Mouse (Mus musculus) liver, postnatal 0 days (tissue): ENCODE results near the gene Hbb-bt. TPM values are rescaled to one million over a fixed set of nuclear protein-coding genes. Genes with fewer than 3 reads are reported as not detected.
"Not testable (repeated sequence)": the region's sequence is repeated elsewhere in the genome, so short reads cannot be mapped to it uniquely, and the experiment has no call there.

Source experiments
- ATAC-seq: fragments of 200-750 bp; cut with Nextera tagmentation; 2 replicates; pipeline ENCODE4 v1.8.0; 2017; ENCODE audit warnings: mild to moderate bottlenecking, moderate library complexity
- DNase-seq: peaks from one replicate; pipeline ENCODE4 v3.0.0-alpha.2; 2016
- H3K27ac ChIP-seq: fragments of 300-500 bp; sonication (generic); 2 replicates; pipeline ENCODE4 v1.5.1; 2014; ENCODE audit warnings: antibody characterized with exemption, moderate library complexity, mild to moderate bottlenecking, low read depth
- H3K27me3 ChIP-seq: fragments of 300-500 bp; sonication (generic); 2 replicates; pipeline ENCODE4 v1.6.1; 2014; ENCODE audit warnings: low read length, control low read depth, mixed read lengths; ENCODE audit not compliant: insufficient read depth
- H3K36me3 ChIP-seq: fragments of 300-500 bp; sonication (generic); replicated peaks from 2 replicates; pipeline ENCODE4 v1.6.1; 2014; ENCODE audit warnings: mild to moderate bottlenecking, control low read depth, low read length, moderate library complexity, mixed read lengths; ENCODE audit not compliant: insufficient read depth
- H3K4me1 ChIP-seq: fragments of 300-500 bp; sonication (generic); 2 replicates; pipeline ENCODE4 v1.6.1; 2014; ENCODE audit warnings: antibody characterized with exemption, mild to moderate bottlenecking, control low read depth; ENCODE audit not compliant: insufficient read depth
- H3K4me2 ChIP-seq: fragments of 300-500 bp; sonication (generic); 2 replicates; pipeline ENCODE4 v1.6.1; 2014; ENCODE audit warnings: low read depth, mild to moderate bottlenecking, low read length, moderate library complexity, mixed read lengths
- H3K4me3 ChIP-seq: fragments of 300-500 bp; sonication (generic); 2 replicates; pipeline ENCODE4 v1.5.1; 2014; ENCODE audit warnings: low read depth, low read length
- H3K9ac ChIP-seq: fragments of 300-500 bp; sonication (generic); replicated peaks from 2 replicates; pipeline ENCODE4 v1.6.1; 2014; ENCODE audit warnings: mild to moderate bottlenecking, moderate library complexity
- H3K9me3 ChIP-seq: fragments of 300-500 bp; sonication (generic); 2 replicates; pipeline ENCODE4 v1.6.1; 2016; ENCODE audit warnings: mild to moderate bottlenecking, control low read depth, low read length, mixed read lengths
- CTCF ChIP-seq: sonication (generic); IDR thresholded peaks from 2 replicates; pipeline ENCODE4 v1.5.1; 2016; ENCODE audit warnings: antibody characterized with exemption, low read depth
- EP300 ChIP-seq: IDR thresholded peaks from 2 replicates; pipeline ENCODE4 v1.6.1; 2016; ENCODE audit warnings: antibody characterized with exemption, low read depth, mild to moderate bottlenecking
- WGBS: fragments of 180-500 bp; shearing (Covaris S2); extraction: QIAGEN DNeasy Blood & Tissue Kit; methylation state at CpG from one replicate; pipeline ENCODE4 v1.1.7; 2014; ENCODE audit not compliant: insufficient replicate concordance; 5-methylcytosine and 5-hydroxymethylcytosine counted together
- polyA plus RNA-seq: library from polyadenylated mRNA; unstranded; fragments of >200 nt; fragmentation: Nextera tagmentation; extraction: Ambion mirVana; gene quantifications from 2 replicates; pipeline ENCODE4 v1.2.1, GENCODE M21; 2015

Hbb-bt gene
- polyA plus RNA-seq, 1 experiment from 2014 or later: 16,738 TPM

GRCm38 (mm10) chr7:103844525-103845325 lies 30.9 kb upstream of the Hbb-bt start:
- H3K27me3 ChIP-seq: no peaks in the 10 kb centered on the region
- no peak overlapping the region for H3K27ac ChIP-seq
- H3K4me2 ChIP-seq: no peak overlapping the region
- H3K9me3 ChIP-seq: no peaks in the 10 kb centered on the region
- DNase-seq: no peak
- H3K36me3 ChIP-seq: no peaks in the 10 kb centered on the region
- no peak overlapping the region for H3K4me3 ChIP-seq
- no peak overlapping the region for H3K9ac ChIP-seq
- 23% methylated on average over 2 of the region's 2 CpGs for WGBS
- TF ChIP-seq EP300: no peak
- TF ChIP-seq CTCF: no peak
- no peaks in the 10 kb centered on the region for H3K4me1 ChIP-seq
- 0 out of 2 replicates have a peak, but pooled peaks have one; percentile 17 for ATAC-seq

GRCm38 (mm10) chr7:103843034-103843433 lies 29.2 kb upstream of the Hbb-bt start, which contains the start of gene Hbb-bh1:
TSS of gene Hbb-bh1 (minus strand) at chr7:103843164.
- Histone ChIP-seq H3K9me3 (no peaks in the 10 kb centered on the region), H3K36me3 (no peaks in the 10 kb centered on the region), H3K9ac (no peak within 1 kb of the TSS), H3K4me2 (no peak within 1 kb of the TSS), H3K27me3 (no peaks in the 10 kb centered on the region), H3K27ac (no peak within 1 kb of the TSS), H3K4me3 (no peak within 1 kb of the TSS), H3K4me1 (no peaks in the 10 kb centered on the region)
- no peak for TF ChIP-seq CTCF
- TF ChIP-seq EP300: no peak
- 73% methylated on average over 2 of the region's 2 CpGs for WGBS
- ATAC-seq: no peak
- DNase-seq: no peak

- TF ChIP-seq CTCF (no peak), EP300 (no peak)
- WGBS: 75% methylated on average over 3 of the region's 3 CpGs
- Histone ChIP-seq H3K9ac (no peak within 1 kb of the TSS), H3K4me2 (no peak within 1 kb of the TSS), H3K4me3 (no peak within 1 kb of the TSS), H3K9me3 (no peaks in the 10 kb centered on the region), H3K36me3 (no peaks in the 10 kb centered on the region), H3K27me3 (no peaks in the 10 kb centered on the region), H3K4me1 (no peaks in the 10 kb centered on the region), H3K27ac (no peak within 1 kb of the TSS)
- ATAC-seq (no peak), DNase-seq (no peak)
These were observed 26.5 kb upstream of the Hbb-bt start, which contains the start of gene Hbb-bh2 for GRCm38 (mm10) chr7:103840268-103840667. TSS of gene Hbb-bh2 (minus strand) at chr7:103840520.

GRCm38 (mm10) chr7:103827808-103828207 lies 14.0 kb upstream of the Hbb-bt start, which contains the start of gene Hbb-bs:
TSS of gene Hbb-bs (minus strand) at chr7:103828096.
- ATAC-seq (peak; percentile 92), DNase-seq (peak; percentile 79)
- 0 out of 2 replicates have a peak, but pooled peaks cover 2% of the 10 kb centered on the region for H3K4me1 ChIP-seq
- peak within 1 kb of the TSS; percentile 96 for H3K27ac ChIP-seq
- H3K9ac ChIP-seq: peak within 1 kb of the TSS; percentile 41; the same call in 1 of the 2 replicates
- peak within 1 kb of the TSS; percentile 39 for H3K4me2 ChIP-seq
- TF ChIP-seq EP300: peak; percentile 96
- no peak for TF ChIP-seq CTCF
- H3K4me3 ChIP-seq: 0 out of 2 replicates have a peak within 1 kb of the TSS, but pooled peaks have one; percentile 30
- no peaks in the 10 kb centered on the region for H3K36me3 ChIP-seq
- 61% methylated on average over 4 of the region's 4 CpGs for WGBS
- no peaks in the 10 kb centered on the region for H3K27me3 ChIP-seq
- no peaks in the 10 kb centered on the region for H3K9me3 ChIP-seq

- H3K9ac ChIP-seq, H3K9me3 ChIP-seq, H3K4me2 ChIP-seq, ATAC-seq, H3K27me3 ChIP-seq, H3K36me3 ChIP-seq, H3K4me1 ChIP-seq, H3K4me3 ChIP-seq, H3K27ac ChIP-seq, DNase-seq: not testable (repeated sequence)
- WGBS: no CpG with 5 or more reads among the region's 2 CpGs
These were observed 13.3 kb upstream of the Hbb-bt start for GRCm38 (mm10) chr7:103827139-103827538.

GRCm38 (mm10) chr7:103826255-103826887 lies 12.6 kb upstream of the Hbb-bt start:
- DNase-seq: no peak
- Histone ChIP-seq H3K4me2 (no peak overlapping the region), H3K36me3 (no peaks in the 10 kb centered on the region), H3K4me1 (0 out of 2 replicates have a peak, but pooled peaks cover 2% of the 10 kb centered on the region), H3K9me3 (no peaks in the 10 kb centered on the region), H3K9ac (peak overlapping the region; percentile 57), H3K4me3 (peak overlapping the region; percentile 40), H3K27ac (peak overlapping the region; percentile 85), H3K27me3 (no peaks in the 10 kb centered on the region)
- 64% methylated on average over 3 of the region's 3 CpGs for WGBS
- TF ChIP-seq EP300 (no peak), CTCF (no peak)
- peak; percentile 7 for ATAC-seq
